Mouse (Mus musculus): Measurements from ENCODE around the gene Fam216b.

Gene Fam216b

DNA sequence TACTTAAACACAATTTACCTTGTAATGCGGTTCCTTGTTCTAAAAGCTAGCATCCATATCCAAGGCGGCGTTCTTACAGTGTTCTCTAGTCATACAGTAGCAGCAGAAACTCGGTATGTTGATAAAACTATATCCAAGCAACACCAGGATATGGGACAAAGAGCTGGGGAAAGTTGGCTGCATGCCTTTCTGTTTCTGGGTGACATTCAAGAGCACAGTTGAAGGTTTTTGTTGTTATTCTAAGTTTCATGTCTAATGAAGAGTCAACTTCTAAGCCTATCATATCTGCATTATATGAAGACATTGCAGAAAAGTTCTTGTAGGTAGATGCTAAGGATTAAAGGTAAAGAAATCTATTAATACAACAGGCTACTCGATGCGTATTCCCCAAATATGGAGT, at the start of gene Fam216b:
Gene Fam216b (minus strand): TSS at position 101 of the 400 bp plus-strand sequence.
- peak; percentile 7 for DNase-seq

DNA sequence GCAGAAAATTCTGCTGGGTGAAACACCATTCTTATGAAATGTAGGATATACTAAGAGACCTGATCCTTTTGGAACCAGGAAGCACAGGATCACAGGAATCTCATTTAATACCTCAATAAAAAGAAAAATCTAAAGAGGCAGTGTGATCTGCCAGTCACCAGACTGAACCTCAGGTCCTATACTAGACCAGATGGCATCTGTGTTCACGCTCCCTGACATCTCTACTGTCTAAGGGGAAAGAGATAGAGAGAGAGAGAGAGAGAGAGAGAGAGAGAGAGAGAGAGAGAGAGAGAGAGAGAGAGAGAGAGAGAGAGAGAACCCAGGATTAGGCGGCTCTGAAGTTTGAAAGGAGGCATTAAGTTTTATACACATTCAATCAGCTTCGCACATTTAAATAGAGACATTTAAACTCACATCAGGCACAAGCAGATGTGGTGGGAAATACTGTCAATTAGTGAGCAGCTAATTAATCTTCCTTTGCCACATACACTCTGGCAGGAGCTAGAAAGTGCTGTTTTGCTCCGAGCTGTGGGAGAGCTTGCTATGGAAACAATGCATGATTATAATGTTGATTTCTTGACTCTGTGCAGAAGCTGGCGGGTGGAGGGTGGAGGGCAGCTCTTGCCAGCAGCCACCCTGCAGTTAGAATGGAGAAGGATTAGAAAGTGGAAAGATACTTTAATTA, 43.7 kb upstream of the Fam216b start:
- DNase-seq, result no peak

DNA sequence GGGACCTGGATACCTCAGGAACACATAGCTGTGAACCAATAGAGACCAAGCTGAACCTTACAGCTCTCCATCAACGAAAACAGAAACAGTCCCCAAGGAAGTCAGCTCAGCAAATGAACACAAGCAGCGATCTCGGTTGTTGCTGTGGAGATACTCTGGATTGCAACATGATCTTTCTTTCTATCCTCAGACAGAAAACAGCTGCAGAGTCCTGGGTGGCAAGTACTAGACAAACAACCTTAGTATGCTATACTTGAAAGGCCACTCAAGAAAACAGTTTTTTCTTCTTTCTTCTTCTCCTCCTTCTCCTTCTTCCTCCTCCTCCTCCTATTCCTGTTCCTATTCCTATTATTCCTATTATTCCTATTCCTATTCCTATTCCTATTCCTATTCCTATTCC, 37.9 kb upstream of the Fam216b start:
- no peak for DNase-seq

DNA sequence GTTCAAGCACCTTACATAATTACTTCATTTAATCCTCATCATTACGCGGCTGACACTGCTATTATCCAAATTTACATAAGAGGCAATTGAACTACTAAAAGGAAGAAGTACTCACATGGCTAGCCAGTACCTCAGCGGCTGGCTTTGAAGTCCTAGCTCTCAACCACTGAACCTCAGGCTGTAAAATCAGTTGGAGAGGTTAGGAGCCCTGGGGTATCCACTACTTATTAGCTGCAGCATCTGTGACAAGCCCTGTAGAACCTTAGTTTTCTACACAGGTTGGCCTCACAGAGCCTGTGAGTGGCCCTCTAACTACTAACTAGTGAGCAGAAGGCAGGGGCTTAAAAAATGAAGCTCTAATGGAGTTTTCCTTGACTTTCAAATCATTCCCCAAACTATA, 31.5 kb upstream of the Fam216b start:
- DNase-seq, result no peak

DNA sequence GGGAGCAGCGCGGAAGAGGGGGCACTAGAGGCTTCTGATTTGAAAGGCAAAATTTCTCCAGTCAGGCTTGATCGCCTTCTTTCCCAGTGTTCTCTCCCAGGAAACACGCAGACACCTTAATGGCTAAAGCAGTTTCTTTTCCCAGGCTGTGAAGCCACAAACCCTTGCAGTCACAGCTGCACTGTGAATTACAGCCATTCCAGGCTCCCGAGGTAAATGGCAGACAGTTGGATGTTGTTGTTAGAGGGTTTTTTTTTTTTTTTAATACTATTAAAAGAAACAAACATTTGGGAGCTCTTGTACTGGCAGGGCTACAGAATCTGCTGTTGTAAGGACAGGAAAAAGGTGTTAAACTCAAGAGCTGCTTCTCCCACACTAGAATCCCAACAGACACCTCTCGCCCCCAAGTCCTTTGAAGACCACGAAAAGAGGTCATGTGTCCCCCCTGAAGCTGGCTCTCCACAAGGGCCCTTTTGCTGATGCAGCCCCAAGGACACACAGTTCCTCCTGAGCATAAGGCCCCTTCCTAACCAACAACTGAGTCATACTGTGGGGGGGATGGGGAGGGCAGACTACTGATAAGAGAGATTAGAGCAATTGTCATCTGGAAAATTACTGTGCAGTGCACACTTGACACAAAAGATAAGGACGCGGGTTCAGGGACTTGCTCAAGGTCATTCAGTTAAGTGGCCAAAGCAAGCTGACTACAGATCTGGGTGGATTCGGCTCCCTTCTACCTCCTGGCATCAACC, 30.8 kb upstream of the Fam216b start:
- no peak for DNase-seq

DNA sequence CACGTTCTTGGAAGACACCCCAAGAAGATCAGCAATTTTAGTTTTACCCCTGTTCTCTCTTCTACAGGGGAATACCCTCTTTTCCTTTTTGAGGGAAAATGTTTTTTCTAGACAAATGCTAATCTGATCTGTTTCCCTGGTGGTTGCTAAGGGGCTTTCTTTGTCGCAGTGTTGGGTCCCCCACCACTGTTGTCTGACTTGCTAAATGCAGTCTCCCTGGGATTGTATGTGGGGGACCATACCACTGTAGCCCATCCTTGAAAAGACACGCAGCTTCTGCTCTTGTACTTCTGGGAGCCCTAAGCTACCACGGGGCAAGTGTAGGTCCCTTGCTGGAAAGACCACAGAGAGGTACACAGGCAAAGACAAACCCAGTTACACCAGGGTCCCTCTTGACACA, 28.9 kb upstream of the Fam216b start:
- no peak for DNase-seq

DNA sequence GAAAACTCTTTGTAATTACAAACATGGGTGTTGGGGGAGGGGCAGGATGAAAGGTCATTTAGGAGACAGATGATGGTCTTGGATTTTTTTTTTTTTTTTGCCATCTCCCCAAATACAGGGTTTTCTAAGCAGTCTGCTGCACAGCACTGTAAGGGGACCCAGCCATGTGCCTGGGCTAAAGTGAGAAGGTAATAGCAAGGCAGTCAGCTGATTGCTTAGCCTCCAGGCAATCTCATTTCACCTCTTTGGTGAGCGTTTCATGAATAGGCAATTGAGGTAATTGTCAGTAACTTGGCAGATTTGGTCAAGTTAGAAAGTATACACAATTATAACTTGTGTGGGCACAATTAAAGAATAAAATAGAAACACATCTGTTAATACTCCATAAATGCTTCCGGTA, 28.5 kb upstream of the Fam216b start:
- no peak for DNase-seq

DNA sequence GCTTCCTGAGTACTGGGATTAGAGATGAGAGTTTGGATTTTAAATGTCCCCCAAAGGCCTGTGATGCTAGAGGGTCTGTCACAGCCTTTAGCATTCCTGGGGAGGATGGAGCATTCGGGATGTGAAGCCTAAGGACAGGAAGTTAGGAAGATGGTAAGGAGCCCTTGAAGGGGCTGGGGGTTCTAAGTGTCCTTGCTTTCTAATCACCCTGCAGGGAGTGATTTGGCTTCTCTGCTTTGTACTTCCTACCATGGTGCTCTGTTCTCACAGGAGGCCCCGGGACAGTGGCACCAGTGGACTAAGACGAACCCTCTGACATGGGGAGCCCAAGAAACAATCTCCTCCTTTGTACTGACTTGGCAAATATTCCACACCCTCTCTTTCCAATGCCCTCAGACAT, 23.7 kb upstream of the Fam216b start:
- no peak for DNase-seq

DNA sequence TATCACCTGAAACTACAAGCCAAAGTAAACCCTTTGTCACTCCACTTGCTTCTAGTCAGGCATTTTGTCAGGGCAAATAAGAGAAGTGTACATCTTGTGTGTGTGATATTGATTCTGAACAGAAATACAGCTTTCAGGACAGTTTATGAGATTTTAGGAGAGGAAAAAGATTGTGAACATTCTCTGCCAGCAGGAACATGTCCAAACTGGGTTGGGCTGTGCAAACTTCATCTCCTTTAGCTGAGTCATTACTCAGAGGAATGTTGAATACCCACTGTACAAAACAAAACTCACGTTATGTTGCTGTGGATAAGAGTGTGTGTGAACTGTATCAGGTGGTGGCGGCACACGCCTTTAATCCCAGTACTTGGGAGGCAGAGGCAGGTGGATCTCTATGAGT, 22.1 kb upstream of the Fam216b start:
- DNase-seq, result no peak

DNA sequence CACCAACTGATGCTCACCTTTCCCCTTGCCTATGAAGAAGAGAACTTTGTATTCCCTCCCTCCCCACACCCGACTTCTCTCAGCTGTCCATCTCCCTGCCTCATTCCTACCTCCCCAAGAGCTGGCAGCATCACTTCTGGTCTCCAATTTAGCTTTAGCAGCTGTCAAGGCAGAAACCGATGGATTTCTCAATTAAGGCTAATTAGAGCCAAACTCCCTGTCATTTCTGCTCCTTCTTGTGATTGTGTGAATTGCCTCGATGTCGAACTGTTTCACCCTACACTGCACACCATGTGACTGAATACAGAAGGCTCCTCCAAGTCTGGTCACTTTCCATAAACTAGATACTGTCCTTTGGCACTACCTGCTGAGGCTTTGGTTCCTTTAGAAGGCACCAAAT, 20.6 kb upstream of the Fam216b start:
- no peak for DNase-seq

DNA sequence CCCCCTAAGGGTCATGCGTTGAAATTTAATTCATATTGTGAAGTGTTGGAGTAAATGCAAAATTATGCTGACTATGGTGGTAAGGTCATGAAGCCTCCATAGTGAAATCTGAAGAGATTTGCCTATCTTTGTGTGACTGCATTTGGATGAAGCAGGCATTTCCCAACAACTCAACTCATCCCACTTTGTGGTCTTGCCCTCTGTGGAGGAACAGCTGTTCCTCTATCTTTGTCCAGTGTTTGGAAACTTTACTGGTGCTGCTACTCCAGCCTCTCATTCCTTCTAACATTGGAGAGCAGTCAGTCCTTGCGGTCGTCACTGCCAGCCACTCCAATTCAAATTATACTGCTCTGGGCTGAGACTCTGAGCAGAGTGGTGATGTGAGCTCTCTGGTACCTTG, 19.6 kb upstream of the Fam216b start:
- DNase-seq, result no peak

DNA sequence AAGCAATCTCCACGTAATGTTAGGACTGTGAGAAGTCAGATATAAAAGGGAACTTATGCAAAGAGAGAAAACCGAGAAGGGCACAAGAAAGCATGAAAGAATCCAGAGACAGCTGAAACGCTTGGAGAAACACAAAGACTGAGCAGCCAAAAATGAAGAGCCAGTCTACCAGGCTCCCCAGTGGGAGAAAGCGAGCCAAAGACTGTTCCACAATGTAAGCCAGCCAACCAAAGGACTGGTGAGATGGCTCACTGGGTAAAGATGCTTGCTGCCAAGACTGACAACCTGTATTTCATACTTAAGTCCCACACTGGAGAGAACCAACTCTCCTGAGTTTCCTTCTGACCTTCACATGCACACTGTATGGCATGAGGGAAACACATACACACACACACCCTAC, 784 bp upstream of the Fam216b start:
- no peak for DNase-seq

DNA sequence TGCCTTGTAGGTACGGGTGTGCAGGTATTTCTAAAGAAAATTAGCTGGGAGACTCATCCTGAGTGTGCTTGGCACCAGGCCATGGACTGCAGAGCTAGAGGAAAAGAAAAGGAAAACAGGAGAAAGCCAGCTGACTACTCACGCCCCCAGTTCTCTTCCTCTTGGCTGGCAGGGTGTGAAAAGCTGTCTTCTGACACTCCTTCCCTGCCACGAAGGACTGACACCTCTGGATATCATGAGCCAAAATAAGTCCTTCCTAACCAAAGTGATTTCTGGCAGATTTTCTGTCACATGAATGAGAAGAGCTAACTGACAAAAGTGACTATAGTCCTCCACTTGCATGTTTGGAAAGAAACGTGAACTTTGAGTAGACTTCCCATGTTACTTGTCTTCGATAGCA, 5.3 kb downstream of the Fam216b start:
- no peak for DNase-seq

DNA sequence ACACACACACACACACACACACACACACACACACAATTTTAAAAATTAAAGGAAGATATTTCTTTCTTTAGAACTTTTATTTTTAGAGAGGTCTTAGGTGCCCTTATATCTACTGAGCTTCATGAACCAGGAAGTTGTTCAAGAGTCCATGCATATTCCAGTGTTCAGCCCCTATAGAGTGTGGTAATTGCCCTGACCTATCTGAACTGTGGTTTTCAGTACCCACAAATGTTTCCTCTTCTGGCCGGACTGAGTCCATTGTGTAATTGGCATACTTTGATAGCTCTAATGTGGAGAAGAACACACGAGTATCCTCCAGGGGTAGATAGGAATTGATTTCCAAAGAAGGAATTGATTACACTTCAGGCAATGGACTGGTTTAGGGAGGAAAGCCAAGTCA, 11.3 kb downstream of the Fam216b start:
- no peak for DNase-seq

DNA sequence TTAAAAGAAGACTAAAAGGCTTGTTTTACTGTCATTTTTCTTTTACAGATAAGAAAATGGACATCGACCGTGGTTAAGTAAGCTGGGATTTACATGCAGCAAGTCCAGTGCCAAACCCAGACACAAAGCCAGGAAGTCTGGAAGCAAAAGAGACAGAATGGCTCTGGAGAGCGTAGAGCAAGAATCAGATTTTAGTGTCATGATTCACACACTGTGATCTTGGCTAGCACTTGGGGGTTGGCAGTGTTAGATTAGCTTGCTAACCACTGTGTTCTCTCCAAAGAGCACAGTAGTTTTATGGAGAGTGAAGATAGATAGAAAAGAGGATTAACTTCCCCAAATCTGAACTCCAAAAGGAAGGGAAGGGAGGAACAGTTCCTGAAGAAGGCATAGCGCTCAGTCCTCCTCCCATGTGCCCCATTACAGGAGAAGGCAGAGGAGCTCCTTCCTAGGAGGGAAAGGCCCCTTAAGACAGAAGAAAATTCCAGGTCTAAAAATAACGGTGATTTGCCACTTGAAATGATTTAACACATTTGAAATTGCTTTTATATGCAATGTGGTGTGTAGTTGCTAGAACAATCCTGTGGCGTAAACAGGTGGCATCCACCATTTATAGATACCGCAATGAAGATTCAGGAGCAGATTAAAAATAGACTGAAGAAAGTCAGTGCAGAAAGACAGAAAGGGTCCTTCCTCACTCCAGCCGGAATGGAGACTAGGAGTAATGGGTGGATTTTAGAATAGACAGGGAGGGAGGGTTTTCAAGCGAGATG, 22.7 kb downstream of the Fam216b start:
- no peak for DNase-seq

DNA sequence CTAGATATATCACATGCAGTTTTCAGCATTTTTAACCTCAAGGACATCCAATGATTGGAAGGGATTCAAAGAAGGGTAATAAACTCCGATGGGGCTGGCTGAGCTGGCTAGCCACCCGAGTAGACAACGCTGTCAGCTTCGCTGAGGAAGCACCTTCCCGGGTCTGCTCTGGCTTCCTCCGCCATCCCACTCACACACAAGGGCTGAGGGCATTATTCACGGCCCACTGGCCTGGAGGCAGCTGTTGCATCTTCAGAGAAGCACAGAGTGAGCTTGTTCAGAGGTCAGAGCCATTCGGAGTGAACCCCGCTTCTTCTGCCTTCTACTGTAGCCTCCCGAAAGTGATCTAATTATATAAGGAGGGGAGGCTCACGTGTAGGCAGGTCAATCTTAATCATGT, 26.3 kb downstream of the Fam216b start:
- no peak for DNase-seq

DNA sequence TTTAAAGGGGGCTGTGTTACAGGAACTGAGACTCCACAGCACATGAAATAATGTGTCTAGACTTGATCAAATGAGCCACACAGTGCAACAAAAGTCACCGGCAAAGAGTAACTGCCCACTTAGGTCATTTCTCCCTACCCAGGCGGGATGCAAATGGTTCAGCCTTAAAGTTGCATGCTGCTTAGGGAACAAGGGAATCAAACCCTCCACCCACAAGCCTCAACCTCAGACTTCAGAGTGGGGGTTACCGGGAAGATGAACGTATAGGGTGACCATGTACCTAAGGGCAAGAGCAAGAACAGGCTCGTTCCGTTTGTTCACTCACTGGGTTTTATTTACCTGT, 28.2 kb downstream of the Fam216b start:
- DNase-seq, result no peak

DNA sequence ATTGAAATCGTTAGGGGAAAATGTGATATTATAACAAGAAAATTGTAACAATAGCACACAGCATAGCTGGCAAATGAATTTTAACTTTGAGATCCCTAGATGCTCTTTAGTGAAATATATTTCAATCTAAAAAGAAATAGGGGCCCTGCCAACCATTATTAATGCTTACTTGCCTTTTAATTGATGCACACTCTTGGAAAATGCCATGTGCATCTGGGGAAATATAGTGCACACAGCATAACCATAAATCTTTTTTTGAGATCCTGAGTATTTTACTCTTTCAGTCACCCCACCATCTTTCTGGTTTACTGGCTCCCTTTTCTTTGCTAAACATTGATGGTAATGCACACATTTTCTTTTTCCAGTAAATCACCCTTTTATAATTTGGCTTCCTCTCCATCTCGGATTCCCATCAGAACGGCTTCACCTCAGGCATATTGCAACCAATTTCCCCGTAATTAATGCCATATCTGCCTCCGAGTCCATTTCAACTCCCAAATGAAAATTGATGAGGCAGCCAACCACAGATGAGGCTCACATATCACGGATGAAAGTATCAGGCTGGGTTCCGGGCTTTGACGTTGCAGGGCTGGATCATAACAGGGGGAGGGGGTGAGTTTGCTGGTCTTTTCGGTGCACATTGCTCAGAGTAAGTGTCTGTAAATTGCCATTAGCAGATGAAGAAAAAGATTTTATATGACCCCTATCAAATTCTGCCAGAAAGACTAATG, 28.8 kb downstream of the Fam216b start:
- no peak for DNase-seq

DNA sequence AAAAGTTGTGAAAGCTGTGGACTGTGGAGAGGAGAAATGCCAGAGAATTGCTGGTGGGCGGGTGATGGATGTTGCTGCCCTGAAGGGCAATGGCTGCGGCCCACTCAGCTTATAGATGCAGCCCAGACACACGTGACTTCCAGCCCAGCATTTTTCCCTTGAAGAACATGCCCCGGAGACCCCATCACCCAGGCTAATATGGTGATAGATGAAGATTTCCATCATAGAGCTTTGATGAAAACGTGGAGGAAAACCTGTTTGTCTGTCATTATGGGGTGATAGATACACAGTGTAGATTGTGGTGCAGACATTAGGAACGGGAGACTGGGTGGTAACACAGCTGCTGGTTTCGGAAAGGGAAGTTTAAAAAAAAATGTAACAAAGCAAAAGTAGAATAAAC, 31.4 kb downstream of the Fam216b start:
- no peak for DNase-seq

DNA sequence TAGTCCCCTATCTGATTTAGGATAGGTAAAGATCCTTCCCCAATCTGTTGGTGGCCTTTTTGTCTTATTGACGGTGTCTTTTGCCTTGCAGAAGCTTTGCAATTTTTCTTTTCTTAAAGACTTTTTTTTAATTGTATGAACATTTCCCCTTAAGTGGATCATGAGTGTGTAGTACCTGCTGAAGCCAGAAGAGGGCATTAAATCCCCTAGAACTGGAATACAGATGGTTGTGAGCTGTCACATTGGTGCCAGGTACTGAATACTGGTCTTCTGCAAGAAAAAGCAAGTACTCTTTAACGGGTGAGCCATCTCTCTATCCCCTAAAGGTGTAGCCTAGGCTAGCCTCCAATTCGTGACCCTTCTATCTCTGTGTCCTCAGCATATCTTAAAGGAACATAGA, 32.4 kb downstream of the Fam216b start:
- no peak for DNase-seq

DNA sequence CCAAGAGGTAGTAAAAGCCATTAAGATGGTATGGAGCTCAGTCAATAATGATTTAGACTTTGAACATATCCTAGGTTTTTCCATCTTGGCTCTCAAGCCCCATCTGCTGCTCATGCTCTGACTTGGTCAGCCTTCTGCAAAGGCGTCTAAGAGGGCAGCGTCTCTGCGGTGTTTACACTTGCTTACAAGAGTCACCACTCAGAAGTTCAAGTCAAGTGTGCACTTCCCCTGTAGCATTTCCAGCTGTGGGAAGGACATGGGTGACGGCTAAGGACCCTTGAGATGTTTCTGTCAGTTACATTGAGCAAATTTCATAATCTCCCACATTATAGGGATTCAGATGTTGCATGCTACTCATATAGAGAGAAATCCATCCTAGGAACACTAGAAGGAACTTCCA, 40.1 kb downstream of the Fam216b start:
- DNase-seq, result no peak

DNA sequence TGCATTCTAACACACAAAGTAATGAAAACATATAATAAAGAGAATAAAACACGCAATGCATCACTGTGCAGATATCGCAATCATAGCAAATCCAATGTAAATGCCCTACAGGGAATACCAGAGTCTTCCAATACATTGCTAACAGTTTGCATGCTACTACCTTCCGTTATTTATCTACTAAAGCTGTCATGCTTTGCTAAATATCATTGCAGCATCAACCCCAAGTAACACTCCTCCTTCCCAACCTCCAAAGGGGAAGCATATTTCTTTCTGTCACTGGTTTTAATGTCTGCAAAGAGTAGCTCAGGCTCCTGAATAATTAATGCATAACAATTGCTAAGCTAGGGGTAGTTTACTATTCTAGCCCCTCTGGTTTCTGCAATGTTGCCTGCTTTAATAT, 40.5 kb downstream of the Fam216b start:
- DNase-seq, result no peak

DNA sequence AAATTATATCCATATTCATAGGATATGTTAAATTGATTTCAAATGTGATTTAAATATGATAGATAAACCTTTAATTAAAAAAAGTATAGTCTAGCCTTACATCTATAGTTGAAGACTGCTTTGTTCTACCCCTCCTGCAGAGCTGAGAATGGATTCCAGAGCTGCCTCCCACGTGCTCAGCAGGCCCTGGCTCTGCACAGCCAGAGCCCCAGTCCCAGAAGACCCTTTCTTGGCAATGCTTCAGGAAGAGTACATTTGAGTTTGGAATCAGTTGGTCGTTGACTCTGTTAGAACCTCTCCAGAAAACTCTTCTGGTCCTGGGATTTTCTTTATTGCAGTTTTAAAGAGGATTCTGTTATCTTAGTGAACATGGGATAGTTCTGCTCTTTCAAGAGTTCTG, 45.7 kb downstream of the Fam216b start:
- DNase-seq, result no peak

All from lung, postnatal 10 days (tissue).